Mouse (Mus musculus) naive thymus-derived CD4-positive, alpha-beta T cell, adult 2 months (primary cell): ENCODE data around the gene Arl6ip4.

Experiments used
- DNase-seq: peaks from one replicate; pipeline ENCODE4 v3.0.0-alpha.2; 2011; ENCODE audit warnings: low read depth

Arl6ip4 gene

DNA sequence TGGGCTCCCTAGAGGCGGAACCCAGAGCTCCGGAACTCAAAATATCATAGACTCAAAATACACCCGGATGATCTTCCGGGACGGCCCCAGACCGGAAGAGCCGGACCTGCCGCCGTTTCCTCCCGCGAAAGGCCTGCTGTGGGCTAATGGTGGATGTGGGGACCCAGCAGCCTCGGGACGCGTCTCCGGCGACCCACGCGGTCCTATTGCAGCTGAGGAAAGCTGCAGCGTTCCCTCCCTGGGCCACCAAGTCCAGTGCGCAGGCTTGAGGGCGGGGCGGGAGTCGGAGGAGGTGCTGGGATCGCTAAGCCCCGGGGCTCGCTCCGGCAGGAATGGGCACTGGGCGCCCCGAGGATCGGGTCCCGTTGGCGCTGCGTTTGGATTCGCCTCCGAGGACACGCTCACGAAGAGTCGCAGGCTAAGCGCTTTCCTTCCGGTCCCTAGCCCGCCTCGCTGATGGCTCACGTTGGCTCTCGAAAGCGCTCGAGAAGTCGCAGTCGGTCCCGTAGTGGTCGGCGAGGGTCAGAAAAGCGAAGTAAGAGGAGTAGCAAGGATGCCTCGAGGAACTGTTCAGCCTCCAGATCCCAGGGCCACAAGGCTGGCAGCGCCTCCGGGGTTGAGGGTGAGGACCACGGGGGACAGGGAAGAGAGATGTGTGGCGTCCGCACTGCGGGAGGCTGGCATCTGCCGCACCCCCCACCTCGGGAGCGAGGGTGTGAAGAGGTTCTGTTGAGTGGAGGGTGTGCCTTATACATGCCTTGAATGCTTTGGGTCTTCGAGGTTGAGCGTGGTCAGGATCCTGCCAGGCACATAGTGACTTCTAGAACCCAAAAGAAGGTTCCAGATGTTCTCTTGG lies at the start of gene Arl6ip4:
Arl6ip4 (plus strand) TSS at position 100 of the 856 bp plus-strand sequence.
- peak; percentile 83 for DNase-seq

GRCm38 (mm10) chr5:124069657-124070056 lies 46.2 kb upstream of the Arl6ip4 start:
- no peak for DNase-seq

- no peak for DNase-seq
Measured at GRCm38 (mm10) chr5:124073682-124074081, 42.2 kb upstream of the Arl6ip4 start.

- peak; percentile 87 for DNase-seq
Measured at GRCm38 (mm10) chr5:124074845-124075307, 41.0 kb upstream of the Arl6ip4 start.

- DNase-seq, result peak; percentile 70
Measured at GRCm38 (mm10) chr5:124075716-124076115, 40.2 kb upstream of the Arl6ip4 start.

GRCm38 (mm10) chr5:124076559-124076958 lies 39.3 kb upstream of the Arl6ip4 start:
- DNase-seq, result no peak

GRCm38 (mm10) chr5:124077241-124077640 lies 38.6 kb upstream of the Arl6ip4 start:
- DNase-seq, result no peak

GRCm38 (mm10) chr5:124077856-124078460 lies 37.9 kb upstream of the Arl6ip4 start:
- DNase-seq, result peak; percentile 59

DNA sequence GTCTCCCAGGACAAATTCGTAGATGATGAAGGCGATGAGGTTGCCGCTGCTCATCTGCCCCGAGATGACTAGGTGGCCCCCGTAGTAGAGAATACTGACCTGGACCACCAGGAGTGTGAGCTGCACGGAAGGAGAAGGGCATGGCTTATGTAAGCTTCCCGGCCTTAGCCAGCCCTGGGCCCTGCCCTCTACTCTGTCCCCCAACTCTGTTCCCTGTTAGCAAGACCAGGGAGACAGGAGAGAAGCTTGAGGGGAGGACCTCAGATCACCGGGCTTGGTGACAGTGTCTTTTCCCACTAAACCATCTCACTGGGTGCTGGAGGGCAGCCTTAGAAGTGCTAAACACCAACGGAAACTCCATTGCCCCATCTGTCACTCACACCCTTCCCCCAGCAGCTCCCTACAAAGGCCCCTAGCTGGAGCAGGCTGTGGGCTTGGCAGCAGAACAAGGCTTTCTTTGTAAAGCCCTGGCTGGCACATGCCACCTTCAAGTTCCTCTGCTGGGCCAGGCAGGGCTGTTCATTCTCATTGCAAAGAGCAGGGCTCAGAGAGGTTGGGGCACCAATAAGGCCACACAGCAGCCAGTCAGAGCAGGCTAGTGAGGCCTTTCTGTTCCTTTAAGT lies 37.0 kb upstream of the Arl6ip4 start:
- DNase-seq, result peak; percentile 86

- DNase-seq, result peak; percentile 70
Measured at GRCm38 (mm10) chr5:124079880-124080279, 36.0 kb upstream of the Arl6ip4 start.

DNA sequence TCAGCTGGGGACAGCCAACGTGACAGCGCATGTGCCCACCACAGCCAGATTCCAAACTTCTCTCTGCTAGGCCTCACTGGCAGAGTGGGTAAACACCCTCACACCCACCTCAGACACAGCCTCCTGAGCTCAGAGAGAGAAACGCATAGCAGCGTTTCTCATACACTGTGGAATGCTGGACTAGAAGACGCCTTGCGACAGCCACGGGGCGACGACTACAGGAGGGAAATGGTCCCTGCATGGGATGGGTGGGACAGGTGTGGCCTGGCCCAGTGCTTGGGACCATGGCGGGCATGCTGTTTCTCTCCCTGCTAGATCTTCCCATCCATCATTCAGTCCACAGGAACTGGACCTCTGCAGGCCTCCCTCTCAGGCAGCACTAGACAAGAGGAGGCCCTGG lies 33.4 kb upstream of the Arl6ip4 start:
- DNase-seq, result peak; percentile 45

GRCm38 (mm10) chr5:124082941-124083688 lies 32.8 kb upstream of the Arl6ip4 start:
- peak; percentile 64 for DNase-seq

- DNase-seq, result peak; percentile 89
Measured at GRCm38 (mm10) chr5:124083850-124084587, 31.9 kb upstream of the Arl6ip4 start.

- DNase-seq, result peak; percentile 92
Measured at GRCm38 (mm10) chr5:124084588-124085173, 31.2 kb upstream of the Arl6ip4 start.

GRCm38 (mm10) chr5:124085513-124085912 lies 30.4 kb upstream of the Arl6ip4 start:
- DNase-seq, result no peak

DNA sequence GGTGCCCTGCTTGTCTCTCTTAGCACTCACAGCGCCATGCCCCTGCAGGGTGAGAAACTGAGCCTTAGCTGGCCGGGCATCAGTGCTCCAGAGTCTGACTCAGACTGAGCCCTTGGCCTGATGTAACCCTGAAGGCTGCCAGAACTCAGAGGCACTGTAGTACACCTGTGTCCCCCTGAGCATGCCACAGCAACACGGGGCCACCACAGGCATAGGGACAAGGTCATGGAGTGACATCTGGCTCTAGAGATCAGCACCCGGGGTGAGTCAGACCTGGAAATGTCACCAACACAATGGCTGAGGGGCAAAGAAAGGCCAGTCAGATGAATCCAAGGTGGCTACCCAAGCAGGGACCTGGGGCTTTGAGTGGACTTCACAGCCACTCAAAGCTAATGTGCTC lies 29.0 kb upstream of the Arl6ip4 start:
- DNase-seq, result no peak

DNA sequence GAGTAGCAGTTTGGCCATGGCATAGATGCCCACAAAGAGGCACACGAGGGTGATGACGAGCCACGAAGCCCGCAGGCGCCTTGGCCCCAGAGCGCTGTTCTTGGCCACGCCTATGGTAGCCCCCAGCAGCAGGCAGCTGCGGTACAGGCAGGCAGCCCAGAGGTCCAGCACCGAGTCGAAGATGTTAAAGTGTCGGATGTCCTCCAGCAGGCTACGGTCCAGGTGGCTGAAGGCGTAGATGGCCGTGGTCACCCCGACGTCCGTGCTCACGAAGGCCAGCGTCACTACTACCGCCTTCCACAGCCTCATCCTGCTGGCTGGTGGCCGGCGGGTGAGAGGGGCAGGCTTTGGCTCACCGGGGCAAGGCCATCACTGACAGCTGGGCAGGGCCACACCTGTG lies 26.0 kb upstream of the Arl6ip4 start:
- DNase-seq, result no peak

DNA sequence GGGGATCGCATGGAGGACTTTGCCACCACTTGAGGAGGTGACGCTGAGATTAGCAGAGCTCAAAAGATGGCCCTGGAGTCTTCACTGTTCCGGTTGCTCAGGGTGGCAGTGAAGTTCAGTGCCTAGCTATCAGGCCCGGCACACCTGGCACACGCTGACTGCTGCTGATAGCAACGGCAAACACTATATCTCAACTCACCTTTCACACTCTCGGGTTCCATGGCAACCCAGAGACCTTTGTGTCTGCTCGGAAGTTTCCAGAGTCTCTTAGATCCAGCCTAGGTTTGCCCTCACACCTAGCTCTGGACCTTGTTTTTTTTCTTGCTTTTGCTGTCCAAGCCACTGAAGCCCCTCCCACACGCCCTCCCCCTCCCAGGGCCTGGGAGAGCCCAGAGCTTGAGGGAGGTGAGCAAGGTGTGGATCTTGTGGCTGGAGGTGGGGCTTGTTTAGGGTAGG lies 23.9 kb upstream of the Arl6ip4 start:
- DNase-seq, result no peak

DNA sequence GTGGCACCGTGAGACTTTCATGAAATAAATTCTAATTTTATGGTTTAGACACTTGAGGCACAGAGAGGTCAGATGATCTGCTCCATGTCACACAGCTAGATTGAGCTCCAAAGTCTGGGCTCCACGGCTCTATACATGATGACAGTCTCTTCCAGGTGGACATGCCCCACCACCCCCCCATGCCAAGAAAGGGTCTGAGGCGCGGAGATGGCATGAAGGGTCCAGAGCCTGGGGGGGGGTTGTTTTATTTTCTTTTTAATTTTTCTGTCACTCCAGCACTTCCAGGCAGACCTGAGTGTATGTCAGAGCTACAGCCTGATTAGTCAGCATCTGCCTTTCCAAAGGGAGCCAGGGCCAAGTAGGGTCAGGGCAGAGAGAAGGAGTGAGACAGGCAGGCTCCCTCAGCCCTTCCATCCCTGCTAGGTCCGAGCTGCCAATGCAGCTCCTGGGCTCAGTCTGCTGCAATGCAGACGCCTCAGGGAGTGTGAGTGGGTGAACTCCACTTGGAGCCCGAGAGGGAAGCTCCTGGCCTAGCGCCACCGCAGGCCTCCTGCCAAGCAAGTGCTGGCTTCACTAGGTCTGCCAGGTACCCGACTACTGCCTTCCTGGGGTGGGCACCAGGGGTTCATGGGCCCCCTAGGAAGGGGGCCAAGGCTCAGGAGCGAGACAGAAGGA lies 22.6 kb upstream of the Arl6ip4 start:
- no peak for DNase-seq
